Mouse (Mus musculus): ENCODE measurements around the gene Mrps14.

DNA sequence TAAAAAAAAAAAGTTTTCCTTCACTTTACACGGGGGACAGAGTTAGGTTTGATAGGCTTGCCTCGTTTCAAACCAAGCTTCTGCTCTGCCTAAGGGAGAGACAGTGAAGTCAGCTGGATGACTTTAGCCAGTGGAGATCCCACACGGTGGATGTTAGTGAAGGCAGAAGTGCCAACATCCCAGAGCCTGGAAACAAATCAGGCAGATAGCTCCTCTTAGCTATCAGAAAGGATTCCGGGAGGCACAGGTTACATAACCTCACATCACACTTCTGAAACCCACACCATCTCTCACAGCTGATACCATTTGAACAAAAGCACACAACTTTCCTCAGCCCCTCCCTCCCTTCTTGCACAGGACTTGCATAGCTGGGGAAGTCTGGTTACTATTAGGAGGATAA, 55.8 kb downstream of the Mrps14 start:
- TF ChIP-seq POLR2A (IDR thresholded peaks at IDR 0.05; ENCODE audit: insufficient read length, low read depth) (no peak), MAX (IDR thresholded peaks at IDR 0.05; ENCODE audit: low read depth) (no peak)
